Mouse (Mus musculus) G1E (cell line): ENCODE data around the gene Acp5.

Experiments
- CTCF ChIP-seq: IDR thresholded peaks from 2 replicates; pipeline ENCODE4 v1.5.1; 2012; ENCODE audit warnings: low read depth, low read length, inconsistent platforms, mixed read lengths
- GATA1 ChIP-seq: IDR thresholded peaks from 2 replicates; pipeline ENCODE4 v1.6.1; 2012; ENCODE audit warnings: borderline replicate concordance, low read length, inconsistent platforms, mixed read lengths

DNA sequence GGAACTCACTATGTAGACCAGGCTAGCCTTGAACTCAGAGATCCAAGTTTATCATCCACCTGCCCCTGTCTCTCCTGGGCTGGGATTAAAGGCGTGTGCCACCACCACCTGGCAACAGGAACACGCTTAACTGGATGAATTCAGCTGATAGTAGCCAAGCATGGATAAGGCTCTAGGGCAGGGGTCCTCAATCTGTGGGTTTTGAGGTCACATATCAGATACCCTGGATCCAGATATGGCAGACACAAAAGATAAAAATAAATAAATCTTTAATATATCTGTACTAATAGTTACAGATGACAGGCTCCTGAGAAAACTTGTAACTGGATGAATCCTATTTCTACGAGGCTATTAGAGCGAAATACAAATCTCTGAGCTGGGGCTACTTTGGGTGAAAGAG lies 19.9 kb downstream of the Acp5 start:
- TF ChIP-seq GATA1, result no peak
- TF ChIP-seq CTCF, result no peak
